Mouse (Mus musculus) bone marrow, adult 2 months (tissue): ENCODE data around the gene Ick. TPM values are rescaled to one million over a fixed set of nuclear protein-coding genes. Genes with fewer than 3 reads are reported as not detected.

Experiments
- H3K27ac ChIP-seq: fragments of 200-500 bp; 2 replicates; pipeline ENCODE4 v1.5.1; 2012; ENCODE audit warnings: low read depth, mild to moderate bottlenecking, control low read depth, inconsistent platforms, low read length; ENCODE audit not compliant: control insufficient read depth, poor library complexity, insufficient read depth
- H3K4me1 ChIP-seq: fragments of 200-500 bp; 2 replicates; pipeline ENCODE4 v1.6.1; 2011; ENCODE audit warnings: low read length; ENCODE audit not compliant: control insufficient read depth, insufficient read depth
- H3K4me3 ChIP-seq: fragments of 200-500 bp; replicated peaks from 2 replicates; pipeline ENCODE3; 2011; ENCODE audit warnings: mild to moderate bottlenecking, low read depth, low read length, control low read depth; ENCODE audit not compliant: control insufficient read depth
- CTCF ChIP-seq: fragments of 200-500 bp; IDR thresholded peaks from 2 replicates; pipeline ENCODE4 v1.5.1; 2011; ENCODE audit warnings: low read length, control low read depth; ENCODE audit not compliant: control insufficient read depth, insufficient read depth
- POLR2A ChIP-seq: fragments of 200-500 bp; IDR thresholded peaks from 2 replicates; pipeline ENCODE4 v1.6.1; 2011; ENCODE audit warnings: low read depth, mild to moderate bottlenecking, control low read depth, low read length, borderline replicate concordance; ENCODE audit not compliant: control insufficient read depth
- WGBS: fragments of 180-500 bp; shearing (Covaris S2); methylation state at CpG from one replicate; pipeline ENCODE4 v1.1.7; 2018; 5-methylcytosine and 5-hydroxymethylcytosine counted together
- polyA plus RNA-seq: library from polyadenylated mRNA; stranded (reverse); fragments of >200 nt; gene quantifications from 2 replicates; pipeline ENCODE4 v1.2.4, GENCODE M21; 2011; ENCODE audit warnings: low replicate concordance; ENCODE audit not compliant: missing spikeins, insufficient read depth, insufficient read length

Gene Ick
- polyA plus RNA-seq, 1 experiment, result 6.5 TPM

DNA sequence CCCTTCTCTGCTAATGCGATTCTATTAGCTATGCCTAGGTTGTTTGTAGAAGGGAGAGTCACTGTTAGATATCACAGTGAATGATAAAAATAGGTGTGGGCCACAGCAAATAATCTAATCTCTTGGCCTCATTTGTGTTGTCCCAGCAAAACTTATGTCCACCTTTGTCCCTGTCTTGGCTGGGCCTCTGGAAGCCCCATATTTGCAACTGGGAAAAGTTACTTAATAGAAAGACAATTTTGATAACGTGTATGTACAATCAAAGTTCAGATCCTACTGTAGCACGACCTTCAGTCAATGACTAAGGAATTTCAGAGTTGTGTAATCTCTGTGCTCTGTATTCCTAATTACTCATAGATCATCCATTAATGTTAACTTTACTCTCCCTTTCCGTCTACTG is 108.1 kb downstream of the Ick start:
- 75% methylated on average over 4 of the region's 4 CpGs for WGBS
- H3K4me3 ChIP-seq, result no peak overlapping the region
- H3K4me1 ChIP-seq, result no peaks in the 10 kb centered on the region
- TF ChIP-seq CTCF, result no peak
- TF ChIP-seq POLR2A, result no peak
- no peak overlapping the region for H3K27ac ChIP-seq

Other genes starting within 250 kb of the Ick start
- 5.0 and 13.7 TPM in 2 replicates for gene Elovl5, start 191.8 kb upstream of the Ick start, polyA plus RNA-seq
- gene Gcm1, start 57.3 kb upstream of the Ick start, polyA plus RNA-seq, result not detected in 2 replicates
- 66.8 and 99.1 TPM in 2 replicates for gene Fbxo9, start 127 bp upstream of the Ick start, polyA plus RNA-seq
- 4.7 and 60.9 TPM in 2 replicates for gene Gsta4, start 73.6 kb downstream of the Ick start, polyA plus RNA-seq
- not detected in 2 replicates for gene Gsta1, start 121.5 kb downstream of the Ick start, polyA plus RNA-seq
- not detected in 2 replicates for gene Gm3776, start 147.9 kb downstream of the Ick start, polyA plus RNA-seq
- not detected in 2 replicates for gene Gm10639, start 180.7 kb downstream of the Ick start, polyA plus RNA-seq
- gene Omt2a, start 205.6 kb downstream of the Ick start, polyA plus RNA-seq, result not detected in 2 replicates
- not detected in 2 replicates for gene Omt2b, start 218.4 kb downstream of the Ick start, polyA plus RNA-seq
- 4.3 TPM in 1 of 2 replicates, not detected in the other for gene Gsta2, start 246.6 kb downstream of the Ick start, polyA plus RNA-seq